ENCODE assay signal across 8 mouse cellular contexts in genomic region chr14:25587487-25588001, GRCm38 (mm10).
DNase-seq lines count a peak whose midpoint lies in the region; ATAC-seq and TF ChIP-seq lines count a peak whose summit lies in the region.

No protein-coding gene starts in this region.

- H3K9me3 ChIP-seq in liver, embryonic 16.5 days (replicated peaks; ENCODE audit: control insufficient read depth, low read length) = no peaks in the 10 kb centered on the region
- H3K9me3 ChIP-seq in neural tube, embryonic 14.5 days (ENCODE audit: control insufficient read depth, low read length) = no peaks in the 10 kb centered on the region

- no peak overlapping the region for H3K4me2 ChIP-seq in liver, embryonic 16.5 days (ENCODE audit: low read depth, low read length)
- H3K4me2 ChIP-seq in neural tube, embryonic 14.5 days (ENCODE audit: low read depth, low read length) = peak overlapping the region; percentile 34

- intact Hi-C loops in gastrocnemius, postnatal 14 days (cut with DNase I; ENCODE audit: low total_unique reads) = no loop called here
- intact Hi-C loops in gastrocnemius, postnatal 36 days (cut with DNase I) = no loop called here

- no peaks in the 10 kb centered on the region for H3K27me3 ChIP-seq in liver, embryonic 16.5 days (ENCODE audit: control insufficient read depth, insufficient read depth, low read depth, low read length)
- no peaks in the 10 kb centered on the region for H3K27me3 ChIP-seq in neural tube, embryonic 14.5 days (ENCODE audit: control insufficient read depth, insufficient read depth, low read length)

- H3K9ac ChIP-seq in liver, embryonic 16.5 days (ENCODE audit: low read depth, low read length) = no peak overlapping the region
- H3K9ac ChIP-seq in neural tube, embryonic 14.5 days (replicated peaks; ENCODE audit: low read depth, low read length) = peak overlapping the region; percentile 55

- TF ChIP-seq POLR2A in bone marrow macrophage, adult 2 months (IDR thresholded peaks at IDR 0.05; ENCODE audit: borderline replicate concordance, low read depth, low read length) = no peak

- peaks cover 33% of the 10 kb centered on the region for H3K4me1 ChIP-seq in bone marrow macrophage, adult 2 months (ENCODE audit: control insufficient read depth, insufficient read depth, low read length)
- H3K4me1 ChIP-seq in liver, embryonic 16.5 days (ENCODE audit: control insufficient read depth, low read depth, low read length) = peaks cover 6% of the 10 kb centered on the region
- peaks cover 67% of the 10 kb centered on the region for H3K4me1 ChIP-seq in neural tube, embryonic 14.5 days (ENCODE audit: control insufficient read depth, insufficient read depth, low read length)

- H3K36me3 ChIP-seq in liver, embryonic 16.5 days (ENCODE audit: control insufficient read depth, insufficient read depth) = peaks cover 3% of the 10 kb centered on the region; the same call in 1 of the 2 replicates
- H3K36me3 ChIP-seq in neural tube, embryonic 14.5 days (ENCODE audit: control insufficient read depth, insufficient read depth, low read length) = no peaks in the 10 kb centered on the region; the same call in 1 of the 2 replicates

- H3K4me3 ChIP-seq in bone marrow macrophage, adult 2 months (ENCODE audit: insufficient read depth, low read length) = no peak overlapping the region
- no peak overlapping the region for H3K4me3 ChIP-seq in liver, embryonic 16.5 days (ENCODE audit: low read depth, low read length)
- H3K4me3 ChIP-seq in neural tube, embryonic 14.5 days (ENCODE audit: low read depth, low read length) = no peak overlapping the region

- peak overlapping the region; percentile 51 for H3K27ac ChIP-seq in bone marrow macrophage, adult 2 months (ENCODE audit: insufficient read depth, low read depth, low read length)
- peak overlapping the region; percentile 47 for H3K27ac ChIP-seq in liver, embryonic 16.5 days (ENCODE audit: low read length)
- peak overlapping the region; percentile 100 for H3K27ac ChIP-seq in neural tube, embryonic 14.5 days (ENCODE audit: low read depth, low read length)

- WGBS in liver, embryonic 16.5 days (ENCODE audit: insufficient replicate concordance) = 28% methylated on average over 6 of the region's 6 CpGs
- 2% methylated on average over 6 of the region's 6 CpGs for WGBS in neural tube, embryonic 14.5 days

- peak; percentile 33 for DNase-seq in gastrocnemius, postnatal 14 days
- DNase-seq in gastrocnemius, postnatal 36 days = no peak
- DNase-seq in heart, adult 18-20 months = peak; percentile 58 to 75
- peak; percentile 73 for DNase-seq in kidney, adult 11 months
- no peak for DNase-seq in c-Kit-positive CD71-positive TER-119-positive erythroid progenitor cells, embryonic 14.5 days (ENCODE audit: low spot score)

- ATAC-seq in liver, embryonic 16.5 days (ENCODE audit: low read depth) = peak; percentile 41; the same call in 1 of the 2 replicates
- peak; percentile 56 for ATAC-seq in neural tube, embryonic 14.5 days (ENCODE audit: low read depth)

- TF ChIP-seq CTCF in bone marrow macrophage, adult 2 months (IDR thresholded peaks at IDR 0.05; ENCODE audit: low read depth, low read length) = 0 out of 2 replicates have a peak, but pooled peaks have one; percentile 21

Comparison
In these comparisons a context has a peak if more than half of its experiments do, and no peak if none do; other contexts are left out.
1. DNase-seq: peak in gastrocnemius, postnatal 14 days (single experiment), heart, adult 18-20 months (2 of 2) and kidney, adult 11 months (single experiment); none in gastrocnemius, postnatal 36 days (0 of 2) and c-Kit-positive CD71-positive TER-119-positive erythroid progenitor cells, embryonic 14.5 days (single experiment).
2. H3K27ac ChIP-seq: peak in every context shown above with its lines; median percentile 100 in neural tube, embryonic 14.5 days; 51 in bone marrow macrophage, adult 2 months; 47 in liver, embryonic 16.5 days.